Mouse (Mus musculus) embryo, embryonic 10 days (tissue): Measurements from ENCODE around the gene Gmppa.

Experiments used
- DNase-seq: peaks from one replicate; pipeline ENCODE4 v3.0.0-alpha.2; 2015; ENCODE audit warnings: low spot score

The Gmppa gene

DNA sequence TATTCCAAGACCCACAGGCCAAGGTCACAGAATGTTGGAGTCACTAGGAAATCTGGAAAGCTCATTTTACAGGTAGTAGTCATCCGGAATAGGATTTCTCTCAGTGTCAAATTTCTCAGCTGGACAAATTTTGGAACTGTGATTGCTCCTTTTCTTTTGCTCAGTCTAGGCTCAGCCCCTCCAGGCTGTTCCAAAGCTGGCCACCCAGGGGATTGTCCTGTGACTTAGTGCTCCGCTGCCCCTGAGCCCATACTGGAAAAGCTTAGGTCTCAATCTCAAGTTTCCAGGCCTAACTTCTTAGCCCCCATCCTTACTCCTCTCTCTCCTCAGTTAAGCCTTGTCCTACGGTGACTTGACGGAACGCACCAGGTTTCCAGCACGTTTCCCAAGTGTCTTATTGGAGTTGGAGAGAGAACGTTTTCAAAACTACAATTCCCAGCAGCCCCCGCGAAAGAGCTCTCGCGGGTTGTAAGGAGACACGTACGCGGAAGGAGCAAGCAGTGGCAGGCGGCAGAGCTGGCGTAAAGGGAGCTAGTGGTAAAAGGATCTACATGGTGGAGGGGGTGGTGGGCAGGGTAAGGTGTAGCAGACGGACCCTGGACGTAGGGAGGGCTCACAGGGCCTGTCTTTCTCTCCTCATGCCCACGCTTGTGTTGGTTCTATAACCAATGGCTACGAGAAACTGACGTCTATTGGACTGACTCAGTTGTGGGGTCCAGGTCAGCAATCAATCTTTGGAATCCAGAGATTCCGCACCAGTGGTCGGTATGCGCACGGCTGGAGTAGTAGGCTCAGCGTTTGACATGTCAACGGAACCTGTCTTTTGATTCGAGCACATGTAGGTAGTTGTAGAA, at the start of gene Gmppa:
Gene Gmppa, plus strand, starts transcription at position 456 of the 854 bp plus-strand sequence.
- DNase-seq: peak; percentile 92

DNA sequence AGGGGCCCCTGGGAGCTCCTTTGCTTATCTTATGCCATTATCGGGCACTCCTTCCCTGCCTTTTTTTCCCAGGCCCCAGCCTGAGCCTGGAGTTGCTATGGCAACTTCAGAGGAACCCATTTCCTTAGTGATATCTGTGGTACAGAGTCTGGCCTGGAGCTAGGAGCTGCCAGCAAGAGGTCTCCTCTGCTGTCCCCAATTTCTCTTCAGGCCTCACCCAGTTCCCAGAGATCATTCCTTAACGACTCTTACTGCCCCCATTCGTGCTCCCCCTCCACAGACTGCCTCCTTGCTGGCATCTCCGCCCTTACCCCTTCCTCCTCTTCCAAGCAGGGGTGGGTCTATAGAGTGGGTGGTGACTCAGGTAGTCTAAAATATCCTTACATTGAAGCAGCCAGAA, 49.6 kb upstream of the Gmppa start:
- DNase-seq: peak; percentile 46

GRCm38 (mm10) chr1:75387469-75387928, 48.2 kb upstream of the Gmppa start:
- peak; percentile 33 for DNase-seq

GRCm38 (mm10) chr1:75387929-75388897, 47.5 kb upstream of the Gmppa start:
- peak; percentile 58 for DNase-seq

DNA sequence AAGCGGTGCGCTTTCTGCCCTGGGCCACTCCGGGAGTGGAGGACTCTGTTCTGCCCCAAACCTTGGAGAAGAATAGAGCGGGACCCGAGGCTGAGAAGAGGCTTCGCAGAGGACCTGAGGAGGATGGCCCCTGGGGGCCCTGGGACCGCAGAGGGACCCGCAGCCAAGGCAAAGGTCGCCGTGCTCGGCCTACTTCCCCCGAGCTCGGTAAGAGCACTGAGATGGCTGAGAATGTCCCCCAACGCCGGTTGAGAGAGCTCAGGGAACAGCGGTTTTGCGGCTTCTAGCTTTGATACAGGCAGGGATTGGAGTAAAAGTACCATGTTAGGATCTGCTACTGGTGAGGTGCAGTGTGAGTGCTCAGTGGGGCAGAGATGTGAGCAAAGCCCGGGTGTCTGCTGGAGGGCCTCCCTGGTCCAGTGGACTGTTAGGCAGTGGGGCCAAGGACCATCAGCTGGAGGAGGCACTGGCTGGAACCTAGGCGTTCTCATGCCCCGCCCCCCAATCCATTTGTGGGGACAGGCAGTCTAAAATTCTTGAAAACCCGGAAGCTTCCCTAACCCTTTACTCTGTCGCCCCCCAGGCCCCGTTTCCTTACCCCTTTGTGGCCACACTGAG, 46.7 kb upstream of the Gmppa start:
- DNase-seq: no peak

DNA sequence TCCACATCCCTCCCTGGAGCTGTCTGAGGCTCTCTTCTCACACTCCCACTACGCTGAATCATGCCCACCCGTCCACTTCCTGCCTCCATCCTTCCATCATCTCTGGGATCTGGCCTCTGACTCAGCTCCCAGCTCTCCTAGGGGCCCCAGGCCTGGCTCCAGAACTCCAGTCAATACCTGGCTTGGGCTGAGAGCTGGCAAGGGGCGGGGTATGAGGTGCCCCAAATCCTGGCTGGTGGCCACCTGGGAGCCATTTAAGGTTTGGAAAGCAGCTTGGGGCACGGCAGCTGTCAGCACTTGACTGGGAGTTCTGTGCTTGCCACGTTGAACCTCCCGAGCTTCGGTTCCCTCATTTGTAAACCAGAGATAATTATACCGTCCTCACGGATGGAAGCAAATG, 42.6 kb upstream of the Gmppa start:
- no peak for DNase-seq

- no peak for DNase-seq
Measured at GRCm38 (mm10) chr1:75393846-75394245, 41.9 kb upstream of the Gmppa start.

GRCm38 (mm10) chr1:75398761-75399402, 36.8 kb upstream of the Gmppa start:
- DNase-seq: peak; percentile 93

GRCm38 (mm10) chr1:75399755-75400492, 35.8 kb upstream of the Gmppa start:
- DNase-seq: peak; percentile 88

DNA sequence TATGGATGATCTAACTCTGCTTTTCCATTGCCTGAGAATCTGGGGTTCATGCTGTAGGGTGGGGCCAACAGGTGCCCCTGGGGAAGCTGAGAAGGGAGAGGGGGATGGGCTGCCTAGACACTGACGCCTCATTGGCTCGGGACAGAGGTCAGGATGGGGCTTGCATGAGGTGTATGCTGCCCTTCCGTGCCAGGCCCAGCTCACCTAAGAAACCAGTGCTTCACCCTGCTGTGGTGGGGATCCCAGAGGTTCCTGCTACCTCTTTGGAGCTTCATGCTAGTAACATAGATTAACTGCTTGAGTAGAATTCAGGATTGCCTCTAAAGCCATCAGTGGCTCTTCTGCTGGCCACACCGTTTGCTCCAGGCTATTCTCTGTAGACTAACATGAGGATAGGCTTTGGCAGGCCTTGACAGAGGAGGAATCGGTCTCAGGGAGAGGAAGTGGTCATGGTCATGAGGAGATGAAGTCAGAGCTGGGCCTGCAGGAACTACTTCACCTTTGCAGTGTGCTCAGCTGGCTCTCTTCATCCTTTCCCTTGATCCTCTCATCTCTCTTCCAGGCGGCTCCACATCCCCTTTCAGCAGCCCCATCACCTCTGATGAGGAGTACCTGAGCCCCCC, 35.1 kb upstream of the Gmppa start:
- no peak for DNase-seq

DNA sequence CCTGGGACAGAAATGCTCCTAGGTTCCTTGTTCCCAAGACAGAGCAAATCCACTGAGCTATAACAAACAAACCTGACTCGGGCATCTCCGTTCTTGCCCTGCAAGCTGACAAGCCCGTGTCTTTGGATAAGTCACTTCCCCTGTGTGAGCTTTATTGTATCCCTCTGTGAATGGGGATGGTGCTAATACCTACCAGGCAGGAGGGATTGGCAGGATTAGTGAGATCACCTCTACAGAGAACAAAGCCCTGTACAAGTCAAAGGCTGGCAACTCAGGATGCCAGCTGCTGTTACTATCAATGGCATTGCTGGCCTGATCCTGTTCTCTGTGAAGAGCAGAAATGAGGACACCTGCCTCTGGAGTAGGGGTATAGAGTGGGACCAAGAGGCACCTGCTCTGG, 30.2 kb upstream of the Gmppa start:
- DNase-seq: no peak

GRCm38 (mm10) chr1:75406173-75406572, 29.6 kb upstream of the Gmppa start:
- DNase-seq: no peak

DNA sequence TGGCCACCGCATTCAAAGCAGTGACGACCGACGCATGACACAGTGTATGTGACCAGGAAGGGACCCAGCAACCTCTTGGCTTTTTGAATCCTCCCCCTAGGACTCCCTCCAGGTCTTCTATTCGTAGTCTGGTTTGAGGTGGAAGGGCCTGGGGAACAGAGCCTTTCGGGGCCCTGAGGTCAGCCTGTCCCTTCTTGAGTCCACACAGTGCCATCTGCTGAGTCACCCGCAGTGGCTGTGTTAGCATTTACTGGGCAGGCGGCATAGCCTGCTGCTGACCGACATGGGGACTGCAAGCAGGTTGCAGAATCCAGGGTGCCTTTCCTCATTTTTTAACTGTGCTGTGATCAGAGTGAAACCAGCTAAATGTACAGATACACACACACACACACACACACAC, 28.7 kb upstream of the Gmppa start:
- no peak for DNase-seq

DNA sequence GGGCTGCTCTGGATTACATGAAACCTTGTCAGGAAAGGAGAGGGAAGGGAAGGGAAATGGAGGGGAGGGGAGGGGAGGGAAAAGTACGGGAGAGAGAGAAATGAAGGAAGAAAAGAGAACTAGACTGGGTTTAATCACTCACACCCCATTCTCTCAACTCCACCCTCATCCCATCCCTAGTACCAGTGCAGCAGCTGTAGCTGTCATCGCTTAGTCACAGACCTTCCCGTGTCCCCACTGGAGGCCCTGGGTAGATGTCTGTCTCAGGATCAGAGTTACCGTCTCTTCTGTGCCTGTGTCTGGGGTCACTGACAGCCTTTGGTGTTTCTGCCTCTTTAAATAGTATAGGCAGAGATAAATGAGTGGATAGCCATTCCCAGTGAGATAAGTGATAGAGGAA, 27.5 kb upstream of the Gmppa start:
- DNase-seq: no peak

DNA sequence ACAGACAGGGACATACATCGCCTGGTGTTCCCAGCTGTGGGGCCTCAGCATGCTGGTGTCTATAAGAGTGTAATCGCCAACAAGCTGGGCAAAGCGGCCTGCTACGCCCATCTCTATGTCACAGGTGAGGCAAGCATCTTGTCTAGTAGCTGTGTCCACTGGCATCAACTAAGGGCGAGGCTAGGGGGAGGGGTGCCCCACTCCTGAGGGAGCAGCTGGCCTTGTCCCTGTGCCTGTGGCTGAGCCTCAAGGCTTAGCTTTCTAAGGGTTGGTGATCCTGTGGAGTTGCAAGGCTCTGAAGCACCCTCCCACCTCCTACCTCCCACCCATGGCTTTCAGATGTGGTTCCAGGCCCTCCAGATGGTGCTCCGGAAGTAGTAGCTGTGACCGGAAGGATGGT, 25.8 kb upstream of the Gmppa start:
- DNase-seq: no peak

DNA sequence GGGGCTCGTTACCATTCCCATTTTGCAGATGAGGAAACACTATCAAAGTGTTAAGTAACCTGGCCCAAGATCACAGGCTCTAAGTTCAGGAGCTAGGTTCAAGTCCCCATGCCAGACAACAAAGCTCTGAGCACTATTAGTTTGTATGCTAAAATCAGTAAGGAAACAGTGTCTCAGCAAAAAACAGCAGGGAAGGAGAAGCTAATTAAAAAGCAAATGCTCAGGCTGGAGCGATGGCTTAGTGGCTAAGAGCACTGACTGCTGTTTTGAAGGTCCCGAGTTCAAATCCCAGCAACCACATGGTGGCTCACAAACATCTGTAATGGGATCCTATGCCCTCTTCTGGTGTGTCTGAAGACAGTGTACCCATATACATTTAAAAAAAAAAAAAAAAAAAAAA, 23.5 kb upstream of the Gmppa start:
- DNase-seq: no peak

GRCm38 (mm10) chr1:75413749-75414148, 22.0 kb upstream of the Gmppa start:
- peak; percentile 55 for DNase-seq

DNA sequence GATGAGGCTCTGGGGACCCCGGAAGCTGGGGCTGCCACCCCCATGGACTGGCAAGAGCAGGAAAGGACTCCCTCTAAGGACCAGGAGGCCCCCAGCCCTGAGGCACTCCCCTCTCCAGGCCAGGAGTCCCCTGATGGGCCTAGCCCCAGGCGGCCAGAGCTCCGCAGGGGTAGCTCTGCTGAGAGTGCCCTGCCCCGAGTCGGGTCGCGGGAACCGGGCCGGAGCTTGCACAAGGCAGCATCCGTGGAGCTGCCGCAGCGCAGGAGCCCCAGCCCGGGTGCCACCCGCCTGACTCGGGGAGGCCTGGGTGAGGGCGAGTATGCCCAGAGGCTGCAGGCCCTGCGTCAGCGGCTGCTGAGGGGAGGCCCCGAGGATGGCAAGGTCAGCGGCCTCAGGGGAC, 13.9 kb upstream of the Gmppa start:
- no peak for DNase-seq

DNA sequence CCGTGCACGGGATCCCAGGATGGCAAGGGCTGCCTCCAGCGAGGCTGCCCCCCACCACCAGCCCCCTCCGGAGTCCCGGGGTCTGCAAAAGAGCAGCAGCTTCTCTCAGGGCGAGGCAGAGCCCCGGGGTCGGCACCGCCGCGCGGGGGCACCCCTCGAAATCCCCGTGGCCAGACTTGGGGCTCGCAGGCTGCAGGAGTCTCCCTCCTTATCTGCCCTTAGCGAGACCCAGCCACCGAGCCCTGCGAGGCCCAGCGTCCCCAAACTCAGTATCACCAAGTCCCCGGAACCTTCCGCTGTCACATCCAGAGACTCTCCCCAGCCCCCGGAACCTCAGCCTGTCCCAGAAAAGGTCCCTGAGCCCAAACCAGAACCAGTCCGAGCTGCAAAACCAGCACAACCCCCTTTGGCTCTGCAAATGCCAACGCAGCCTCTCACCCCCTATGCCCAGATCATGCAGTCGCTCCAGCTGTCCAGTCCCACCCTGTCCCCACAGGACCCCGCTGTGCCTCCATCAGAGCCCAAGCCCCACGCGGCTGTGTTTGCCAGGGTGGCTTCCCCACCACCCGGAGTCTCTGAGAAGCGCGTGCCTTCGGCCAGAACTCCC, 13.4 kb upstream of the Gmppa start:
- DNase-seq: no peak

DNA sequence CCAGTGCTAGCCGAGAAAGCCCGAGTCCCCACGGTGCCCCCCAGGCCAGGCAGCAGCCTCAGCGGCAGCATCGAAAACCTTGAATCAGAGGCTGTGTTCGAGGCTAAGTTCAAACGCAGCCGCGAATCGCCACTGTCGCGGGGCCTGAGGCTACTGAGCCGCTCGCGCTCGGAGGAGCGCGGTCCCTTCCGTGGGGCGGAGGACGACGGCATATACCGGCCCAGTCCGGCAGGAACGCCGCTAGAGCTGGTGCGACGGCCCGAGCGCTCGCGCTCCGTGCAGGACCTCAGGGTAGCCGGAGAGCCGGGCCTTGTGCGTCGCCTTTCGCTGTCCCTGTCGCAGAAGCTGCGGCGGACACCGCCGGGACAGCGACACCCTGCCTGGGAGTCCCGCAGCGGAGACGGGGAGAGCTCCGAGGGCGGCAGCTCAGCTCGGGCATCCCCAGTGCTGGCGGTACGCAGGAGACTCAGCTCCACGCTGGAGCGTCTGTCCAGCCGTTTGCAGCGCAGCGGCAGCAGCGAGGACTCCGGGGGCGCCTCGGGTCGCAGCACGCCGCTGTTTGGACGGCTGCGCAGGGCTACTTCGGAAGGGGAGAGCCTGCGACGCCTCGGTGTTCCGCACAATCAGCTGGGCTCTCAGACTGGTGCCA, 12.8 kb upstream of the Gmppa start:
- peak; percentile 71 for DNase-seq
